Mouse (Mus musculus) frontal cortex, adult (tissue): ENCODE data around the gene Abi3.

Source experiments
- ATAC-seq: cut with Nextera tagmentation; 2 replicates; pipeline ENCODE4 v1.9.2; 2017; ENCODE audit warnings: mild to moderate bottlenecking, moderate library complexity, mixed read lengths; ENCODE audit not compliant: low TSS enrichment

Gene Abi3

DNA sequence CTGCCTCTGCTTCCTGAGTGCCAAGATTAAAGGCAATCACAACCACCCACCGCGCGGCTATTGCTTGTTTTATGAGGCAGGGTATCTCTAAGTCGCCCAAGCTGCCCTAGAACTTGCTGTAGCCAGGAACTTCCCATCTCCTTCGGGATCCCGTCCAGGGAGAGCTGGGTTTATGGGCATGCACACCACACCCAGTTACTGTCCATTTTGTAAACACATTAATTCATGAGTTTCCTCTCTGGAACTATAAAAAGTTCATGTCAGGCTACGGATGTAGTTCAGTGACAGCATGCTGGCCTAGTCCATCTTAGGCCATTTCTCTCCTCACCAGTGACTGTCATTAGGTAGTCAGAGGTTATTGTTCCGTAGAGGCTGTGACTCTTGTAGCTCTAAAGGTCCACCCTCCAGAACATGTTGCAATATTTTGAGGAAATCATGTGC lies 52.8 kb downstream of the Abi3 start:
- ATAC-seq: no peak

DNA sequence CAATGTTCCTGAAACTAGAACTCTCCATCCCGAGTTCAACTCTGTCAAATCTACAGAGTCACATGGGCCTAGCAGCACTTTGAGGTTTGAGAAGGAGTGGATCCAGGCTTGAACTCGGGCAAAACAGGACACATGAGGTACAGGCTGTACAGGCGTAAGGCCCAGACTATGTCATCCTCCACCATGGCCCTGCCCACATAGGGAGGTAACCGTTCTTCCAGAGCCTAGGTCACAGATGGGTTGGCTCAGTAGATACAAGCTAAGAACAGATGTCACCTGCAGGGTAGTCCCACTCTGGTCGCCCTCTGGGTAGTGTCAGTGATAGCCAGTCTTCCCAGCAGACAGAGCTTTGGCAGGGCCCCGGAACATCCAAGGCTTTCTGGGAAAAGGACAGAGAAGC lies 55.8 kb downstream of the Abi3 start:
- no peak for ATAC-seq

DNA sequence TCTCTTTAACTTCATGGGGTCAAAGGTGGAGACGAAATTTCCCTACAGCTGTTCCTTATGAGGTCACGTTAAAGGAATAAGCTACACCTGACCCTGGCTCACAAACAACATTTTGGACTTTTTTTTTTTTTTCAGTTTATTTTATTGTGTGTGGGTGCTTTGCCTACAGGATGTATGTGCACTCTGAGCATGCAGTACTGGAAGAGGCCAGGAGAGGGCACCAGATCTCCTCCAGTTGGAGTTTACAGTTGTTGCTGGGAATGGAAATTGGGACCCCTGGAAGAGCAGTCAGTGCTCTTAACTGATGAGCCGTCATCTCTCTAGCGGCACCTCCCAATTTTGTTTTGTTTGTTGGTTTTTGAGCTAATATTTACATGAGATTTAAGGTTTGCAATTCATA lies 56.6 kb downstream of the Abi3 start:
- ATAC-seq: no peak

DNA sequence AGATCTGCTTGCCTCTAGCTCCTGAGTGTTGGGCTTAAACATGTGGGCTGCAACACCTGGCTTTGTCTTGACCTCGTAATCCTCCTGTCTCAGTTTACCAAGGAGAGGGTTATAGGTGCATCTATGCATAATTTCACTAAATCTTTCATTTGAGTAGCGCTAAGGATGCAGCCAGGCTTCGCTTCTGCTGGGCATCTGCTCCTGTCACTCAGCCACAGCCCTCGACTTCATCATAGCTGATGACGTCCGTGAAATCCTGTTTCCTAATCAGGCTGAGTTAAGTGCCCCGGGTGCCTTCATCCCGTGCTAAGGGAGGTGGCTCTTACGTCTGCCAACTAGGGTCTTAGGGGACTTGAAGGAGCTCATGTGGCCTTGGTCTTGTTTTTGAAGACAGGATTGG lies 58.3 kb downstream of the Abi3 start:
- no peak for ATAC-seq

DNA sequence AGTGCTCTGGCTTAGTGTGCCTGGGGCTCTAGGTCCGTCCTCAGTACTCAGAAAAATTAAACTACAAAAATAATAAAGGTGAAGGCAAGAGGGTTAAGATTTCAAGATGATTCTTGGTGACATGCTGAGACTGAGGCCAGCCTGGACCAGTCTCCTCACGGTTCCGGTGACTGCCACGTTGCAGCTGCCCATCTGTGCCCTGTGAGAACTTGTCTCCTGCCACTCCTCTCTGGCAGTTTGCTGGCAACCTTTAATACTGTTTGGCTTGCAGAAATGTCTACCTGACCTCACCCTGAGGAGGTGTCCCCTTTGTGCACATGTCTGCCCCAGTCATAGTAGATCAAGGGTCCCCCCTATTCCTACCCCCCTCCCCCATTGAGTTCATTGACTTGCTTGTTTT lies 58.8 kb downstream of the Abi3 start:
- ATAC-seq: no peak

DNA sequence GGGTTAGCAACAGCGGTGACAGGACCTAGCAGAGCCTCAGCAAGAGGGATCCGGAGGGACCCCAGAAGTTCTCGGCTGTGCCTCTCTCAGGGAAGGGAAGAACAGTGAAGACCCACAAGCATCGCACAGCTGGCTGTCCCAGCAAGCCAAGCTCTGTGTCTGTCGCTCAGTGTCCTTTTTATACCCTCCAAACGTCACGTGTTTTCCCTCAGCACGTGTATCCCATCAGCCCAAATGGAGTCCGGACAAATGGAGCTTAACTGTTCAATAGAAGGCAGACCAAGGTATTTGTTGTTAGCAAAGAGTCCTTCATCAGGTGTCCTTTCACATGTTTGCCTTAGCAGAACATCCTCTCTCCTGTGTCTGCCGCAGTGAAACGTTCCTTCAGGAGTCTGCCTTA lies 60.7 kb downstream of the Abi3 start:
- ATAC-seq: no peak

DNA sequence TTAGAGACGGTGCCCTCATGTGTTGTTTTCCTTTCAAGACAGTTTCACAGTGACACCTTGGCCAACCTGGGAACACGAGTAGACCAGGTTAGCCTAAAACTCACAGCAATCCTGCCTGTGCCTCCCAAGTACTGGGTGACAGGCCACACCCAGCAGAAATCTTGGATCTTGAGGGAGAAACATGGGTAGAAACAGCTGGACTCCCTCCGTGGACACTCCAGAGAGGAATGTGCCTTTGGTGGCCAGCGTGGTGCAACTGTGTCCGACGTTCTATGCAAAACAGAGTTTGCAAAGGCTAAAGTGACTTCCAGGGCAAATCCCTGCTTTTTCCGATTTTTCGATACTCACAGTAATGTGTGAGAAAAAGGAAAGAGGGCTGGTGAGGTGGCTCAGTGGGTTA lies 61.8 kb downstream of the Abi3 start:
- ATAC-seq: no peak
